Mouse (Mus musculus) liver, embryonic 15.5 days (tissue): ENCODE measurements around the gene Atg4b. TPM values are rescaled to one million over a fixed set of nuclear protein-coding genes. Genes with fewer than 3 reads are reported as not detected.
"Not testable (repeated sequence)": the region's sequence is repeated elsewhere in the genome, so short reads cannot be mapped to it uniquely, and the experiment has no call there.

Experiments used
- ATAC-seq: fragments of 200-750 bp; cut with Nextera tagmentation; 2 replicates; pipeline ENCODE4 v1.8.0; 2017; ENCODE audit warnings: moderate number of reproducible peaks, mild to moderate bottlenecking, moderate library complexity; ENCODE audit not compliant: insufficient read depth
- H3K27ac ChIP-seq: fragments of 300-500 bp; sonication (generic); replicated peaks from 2 replicates; pipeline ENCODE4 v1.5.1; 2015; ENCODE audit warnings: mild to moderate bottlenecking, inconsistent platforms
- H3K27me3 ChIP-seq: fragments of 300-500 bp; sonication (generic); 2 replicates; pipeline ENCODE4 v1.6.1; 2015; ENCODE audit warnings: mild to moderate bottlenecking, inconsistent platforms
- H3K36me3 ChIP-seq: fragments of 300-500 bp; sonication (generic); replicated peaks from 2 replicates; pipeline ENCODE4 v1.6.1; 2015; ENCODE audit warnings: moderate library complexity, mild to moderate bottlenecking, inconsistent platforms
- H3K4me1 ChIP-seq: fragments of 300-500 bp; sonication (generic); replicated peaks from 2 replicates; pipeline ENCODE4 v1.6.1; 2015; ENCODE audit warnings: inconsistent platforms
- H3K4me2 ChIP-seq: fragments of 300-500 bp; sonication (generic); 2 replicates; pipeline ENCODE4 v1.6.1; 2015; ENCODE audit warnings: moderate library complexity, mild to moderate bottlenecking, inconsistent platforms
- H3K4me3 ChIP-seq: fragments of 300-500 bp; sonication (generic); replicated peaks from 2 replicates; pipeline ENCODE4 v1.5.1; 2015; ENCODE audit warnings: mild to moderate bottlenecking, inconsistent platforms
- H3K9ac ChIP-seq: fragments of 300-500 bp; sonication (generic); 2 replicates; pipeline ENCODE4 v1.6.1; 2015; ENCODE audit warnings: moderate library complexity, mild to moderate bottlenecking, inconsistent platforms
- H3K9me3 ChIP-seq: fragments of 300-500 bp; sonication (generic); replicated peaks from 2 replicates; pipeline ENCODE4 v1.6.1; 2016; ENCODE audit warnings: inconsistent platforms
- WGBS: fragments of 180-500 bp; shearing (Covaris S2); methylation state at CpG from one replicate; pipeline ENCODE4 v1.1.7; 2015; ENCODE audit warnings: mixed read lengths; ENCODE audit not compliant: insufficient replicate concordance; 5-methylcytosine and 5-hydroxymethylcytosine counted together
- polyA plus RNA-seq: library from polyadenylated mRNA; unstranded; fragments of >200 nt; fragmentation: Nextera tagmentation; extraction: Ambion mirVana; gene quantifications from 2 replicates; pipeline ENCODE4 v1.2.1, GENCODE M21; 2015

Atg4b gene
- polyA plus RNA-seq, 1 experiment from 2014 or later, result 59.9 TPM

DNA sequence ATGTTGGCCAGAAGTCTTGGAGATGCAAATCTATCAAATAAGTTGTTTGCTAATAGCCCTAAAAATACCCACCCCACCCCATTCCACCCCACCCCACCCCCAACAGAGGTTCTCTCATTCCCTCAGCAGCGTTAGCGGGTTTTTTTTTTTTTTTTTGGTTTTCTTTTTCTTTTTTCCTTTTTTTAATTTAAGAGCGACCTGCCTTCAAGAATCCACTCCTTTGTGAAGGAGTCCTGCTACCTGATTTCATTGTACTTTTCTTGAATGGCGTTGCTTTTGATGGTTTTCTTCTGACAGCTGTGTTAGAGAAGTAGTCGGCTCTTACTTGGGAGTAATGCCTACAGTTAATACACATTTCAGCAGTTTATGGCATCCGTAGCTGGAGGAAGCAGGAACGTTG is 4.3 kb downstream of the Atg4b start:
- Histone ChIP-seq H3K4me1 (peaks cover 63% of the 10 kb centered on the region), H3K27me3 (no peaks in the 10 kb centered on the region), H3K9me3 (no peaks in the 10 kb centered on the region), H3K4me3 (peak overlapping the region; percentile 96), H3K36me3 (0 out of 2 replicates have a peak, but pooled peaks cover under 1% of the 10 kb centered on the region), H3K4me2 (peak overlapping the region; percentile 99), H3K9ac (peak overlapping the region; percentile 92), H3K27ac (peak overlapping the region; percentile 95)
- WGBS, result 13% methylated on average over 7 of the region's 7 CpGs
- ATAC-seq, result no peak

DNA sequence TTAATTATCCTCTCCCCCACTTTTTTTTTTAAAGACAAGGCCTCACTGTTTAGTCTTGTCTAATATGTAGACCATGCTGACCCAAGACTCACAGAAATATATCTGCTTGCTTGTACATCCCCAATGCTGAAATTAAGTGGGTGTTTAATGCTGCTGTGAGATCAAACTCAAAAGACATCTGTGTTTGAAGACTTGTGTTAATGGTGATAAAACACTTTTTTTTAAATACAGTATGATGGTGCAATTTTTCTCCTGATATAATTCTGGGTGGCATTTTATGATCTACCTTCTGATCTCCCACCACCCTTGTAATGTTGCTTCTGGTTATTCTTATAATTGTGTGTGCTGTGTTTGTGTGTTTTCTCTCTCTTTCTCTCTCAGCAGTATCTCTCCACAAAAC is 4.9 kb downstream of the Atg4b start:
- Histone ChIP-seq H3K36me3 (no peaks in the 10 kb centered on the region), H3K27me3 (no peaks in the 10 kb centered on the region), H3K27ac (peak overlapping the region; percentile 95), H3K4me1 (peaks cover 63% of the 10 kb centered on the region), H3K4me3 (peak overlapping the region; percentile 96), H3K9ac (peak overlapping the region; percentile 92), H3K9me3 (no peaks in the 10 kb centered on the region), H3K4me2 (peak overlapping the region; percentile 99)
- ATAC-seq, result peak; percentile 10; the same call in 1 of the 2 replicates

DNA sequence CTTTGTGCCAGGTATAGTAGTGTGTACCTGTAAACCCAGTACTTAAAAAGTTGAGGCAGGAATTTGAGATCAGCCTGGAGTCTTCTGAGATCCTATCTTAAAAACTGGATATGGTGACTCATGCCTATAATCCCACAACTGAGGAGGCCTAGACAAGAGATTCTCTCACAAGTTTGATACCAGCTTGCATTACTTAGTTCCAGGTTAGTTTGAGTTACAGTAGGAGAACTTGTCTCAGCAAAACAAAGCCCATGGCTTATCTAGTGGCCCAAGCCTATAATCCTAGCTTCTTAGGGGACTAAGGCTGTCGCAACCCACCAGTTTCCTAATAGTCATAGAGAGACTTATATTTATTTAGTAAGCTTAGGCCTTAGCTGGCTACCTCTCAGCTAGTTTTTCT is 8.8 kb downstream of the Atg4b start:
- H3K27me3 ChIP-seq, result no peaks in the 10 kb centered on the region
- H3K27ac ChIP-seq, result no peak overlapping the region
- no peak overlapping the region for H3K9ac ChIP-seq
- WGBS, result 91% methylated on average over 1 of the region's 1 CpGs
- ATAC-seq, result no peak
- H3K36me3 ChIP-seq, result peaks cover 4% of the 10 kb centered on the region; the same call in 1 of the 2 replicates
- peaks cover 78% of the 10 kb centered on the region for H3K4me1 ChIP-seq
- H3K4me3 ChIP-seq, result no peak overlapping the region
- H3K9me3 ChIP-seq, result no peaks in the 10 kb centered on the region
- H3K4me2 ChIP-seq, result no peak overlapping the region

- ATAC-seq, result peak; percentile 79
- peak overlapping the region; percentile 35; the same call in 1 of the 2 replicates for H3K4me2 ChIP-seq
- H3K9ac ChIP-seq, H3K4me3 ChIP-seq, H3K27me3 ChIP-seq, H3K9me3 ChIP-seq: not testable (repeated sequence)
- H3K27ac ChIP-seq, result peak overlapping the region; percentile 49
- peaks cover 15% of the 10 kb centered on the region for H3K36me3 ChIP-seq
- H3K4me1 ChIP-seq, result peaks cover 58% of the 10 kb centered on the region
- 68% methylated on average over 3 of the region's 3 CpGs for WGBS
These were observed 12.2 kb downstream of the Atg4b start for GRCm38 (mm10) chr1:93763531-93763930.

GRCm38 (mm10) chr1:93764871-93765591 is 13.7 kb downstream of the Atg4b start:
- 79% methylated on average over 9 of the region's 9 CpGs for WGBS
- Histone ChIP-seq H3K27me3 (no peaks in the 10 kb centered on the region), H3K9me3 (no peaks in the 10 kb centered on the region), H3K9ac (no peak overlapping the region), H3K4me3 (no peak overlapping the region), H3K27ac (no peak overlapping the region), H3K4me1 (peaks cover 43% of the 10 kb centered on the region), H3K36me3 (peaks cover 30% of the 10 kb centered on the region), H3K4me2 (no peak overlapping the region)
- no peak for ATAC-seq

DNA sequence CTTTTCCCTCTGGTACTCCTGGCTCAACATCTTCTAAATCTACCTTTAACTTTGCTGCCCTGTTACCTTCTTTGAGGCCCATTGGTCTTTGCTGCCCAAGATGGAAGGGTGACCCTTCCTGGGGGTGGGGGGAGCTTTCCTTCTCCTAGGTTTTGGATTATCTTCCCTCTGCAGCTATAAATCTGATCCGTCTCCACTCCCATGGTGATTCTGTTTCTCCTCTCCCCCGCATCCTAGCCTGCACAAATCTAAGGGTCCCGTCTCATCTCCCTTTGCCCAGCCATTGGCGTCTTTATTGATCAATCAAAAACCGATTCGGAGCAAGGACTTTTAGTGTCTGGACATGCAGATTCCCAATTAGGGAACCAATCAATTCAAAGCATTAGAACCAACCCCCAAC is 16.3 kb downstream of the Atg4b start:
- no peak for ATAC-seq
- no peak overlapping the region for H3K4me3 ChIP-seq
- no peaks in the 10 kb centered on the region for H3K9me3 ChIP-seq
- H3K27me3 ChIP-seq, result no peaks in the 10 kb centered on the region
- H3K4me1 ChIP-seq, result peaks cover 30% of the 10 kb centered on the region
- WGBS, result 91% methylated on average over 6 of the region's 6 CpGs
- H3K27ac ChIP-seq, result no peak overlapping the region
- peaks cover 42% of the 10 kb centered on the region for H3K36me3 ChIP-seq
- no peak overlapping the region for H3K4me2 ChIP-seq
- no peak overlapping the region for H3K9ac ChIP-seq

- H3K27me3 ChIP-seq, result no peaks in the 10 kb centered on the region
- H3K4me3 ChIP-seq, result no peak overlapping the region
- no peak overlapping the region for H3K4me2 ChIP-seq
- peaks cover 63% of the 10 kb centered on the region for H3K36me3 ChIP-seq
- WGBS, result 90% methylated on average over 3 of the region's 3 CpGs
- no peaks in the 10 kb centered on the region for H3K9me3 ChIP-seq
- H3K4me1 ChIP-seq, result peaks cover 12% of the 10 kb centered on the region; the same call in 1 of the 2 replicates
- no peak overlapping the region for H3K27ac ChIP-seq
- ATAC-seq, result no peak
- no peak overlapping the region for H3K9ac ChIP-seq
These were observed 18.6 kb downstream of the Atg4b start for GRCm38 (mm10) chr1:93769901-93770300.

- no peaks in the 10 kb centered on the region for H3K9me3 ChIP-seq
- H3K27me3 ChIP-seq, result no peaks in the 10 kb centered on the region
- no peak overlapping the region for H3K4me3 ChIP-seq
- H3K27ac ChIP-seq, result no peak overlapping the region
- H3K9ac ChIP-seq, result no peak overlapping the region
- no peaks in the 10 kb centered on the region for H3K4me1 ChIP-seq
- no peak for ATAC-seq
- H3K4me2 ChIP-seq, result no peak overlapping the region
- peaks cover 90% of the 10 kb centered on the region for H3K36me3 ChIP-seq
- 86% methylated on average over 5 of the region's 5 CpGs for WGBS
These were observed 25.4 kb downstream of the Atg4b start for GRCm38 (mm10) chr1:93776686-93777085.

GRCm38 (mm10) chr1:93786912-93787311 is 35.6 kb downstream of the Atg4b start:
- Histone ChIP-seq H3K36me3 (peaks cover 99% of the 10 kb centered on the region), H3K4me1 (no peaks in the 10 kb centered on the region), H3K4me3 (no peak overlapping the region), H3K27ac (no peak overlapping the region), H3K4me2 (no peak overlapping the region), H3K9me3 (0 out of 2 replicates have a peak, but pooled peaks cover 2% of the 10 kb centered on the region), H3K27me3 (no peaks in the 10 kb centered on the region), H3K9ac (no peak overlapping the region)
- WGBS, result 84% methylated on average over 2 of the region's 2 CpGs
- ATAC-seq, result no peak

GRCm38 (mm10) chr1:93794526-93794925 is 43.2 kb downstream of the Atg4b start:
- Histone ChIP-seq H3K27me3 (no peaks in the 10 kb centered on the region), H3K9me3 (0 out of 2 replicates have a peak, but pooled peaks cover 2% of the 10 kb centered on the region), H3K36me3 (peaks cover 93% of the 10 kb centered on the region), H3K27ac (no peak overlapping the region), H3K4me2 (no peak overlapping the region), H3K4me3 (no peak overlapping the region), H3K9ac (no peak overlapping the region), H3K4me1 (peaks cover 16% of the 10 kb centered on the region)
- WGBS, result 88% methylated on average over 8 of the region's 8 CpGs
- no peak for ATAC-seq

GRCm38 (mm10) chr1:93795886-93796285 is 44.6 kb downstream of the Atg4b start:
- Histone ChIP-seq H3K27me3 (no peaks in the 10 kb centered on the region), H3K4me1 (peaks cover 27% of the 10 kb centered on the region), H3K4me3 (no peak overlapping the region), H3K4me2 (no peak overlapping the region), H3K9ac (no peak overlapping the region), H3K9me3 (0 out of 2 replicates have a peak, but pooled peaks cover 2% of the 10 kb centered on the region), H3K27ac (no peak overlapping the region), H3K36me3 (peaks cover 82% of the 10 kb centered on the region)
- 81% methylated on average over 8 of the region's 8 CpGs for WGBS
- no peak for ATAC-seq
